Mouse (Mus musculus): Measurements from ENCODE around the gene 3110082I17Rik.

- TF ChIP-seq POLR2A (IDR thresholded peaks at IDR 0.05; ENCODE audit: low read depth, low read length) (no peak), CTCF (IDR thresholded peaks at IDR 0.05; ENCODE audit: extremely low read depth, insufficient read length, insufficient replicate concordance, low read depth, low read length) (no peak; the same call in 1 of the 2 replicates)
Measured at GRCm38 (mm10) chr5:139416942-139417341, 43.4 kb downstream of the 3110082I17Rik start.
